Mouse (Mus musculus): ENCODE measurements at regions not wholly inside any gene's neighbourhood (a gene's known extent, or its start where the extent isn't known, plus 50 kb on each side); places are given as distances from the start of the nearest gene placed in this dataset.

GRCm38 (mm10) chr9:32002924-32003323 lies 89.7 kb upstream of the Barx2 start:
- Histone ChIP-seq H3K9ac (ENCODE audit: low read depth, low read length) (no peak overlapping the region), H3K4me1 (ENCODE audit: control insufficient read depth, insufficient read depth, low read length) (peaks cover 12% of the 10 kb centered on the region), H3K27ac (ENCODE audit: low read length) (0 out of 2 replicates have a peak overlapping the region, but pooled peaks have one; percentile 25), H3K36me3 (ENCODE audit: control insufficient read depth, insufficient read depth, low read length) (no peaks in the 10 kb centered on the region), H3K4me3 (ENCODE audit: low read length) (no peak overlapping the region), H3K4me2 (ENCODE audit: low read depth, low read length) (no peak overlapping the region), H3K9me3 (ENCODE audit: control insufficient read depth, low read length) (no peaks in the 10 kb centered on the region), H3K27me3 (replicated peaks; ENCODE audit: control insufficient read depth, insufficient read depth, low read length) (no peaks in the 10 kb centered on the region)
- ATAC-seq = peak; percentile 84
- WGBS = 42% methylated on average over 4 of the region's 4 CpGs

GRCm38 (mm10) chr9:32003730-32004129 lies 90.5 kb upstream of the Barx2 start:
- Histone ChIP-seq H3K9ac (ENCODE audit: low read depth, low read length) (no peak overlapping the region), H3K36me3 (ENCODE audit: control insufficient read depth, insufficient read depth, low read length) (no peaks in the 10 kb centered on the region), H3K27me3 (replicated peaks; ENCODE audit: control insufficient read depth, insufficient read depth, low read length) (no peaks in the 10 kb centered on the region), H3K9me3 (ENCODE audit: control insufficient read depth, low read length) (no peaks in the 10 kb centered on the region), H3K27ac (ENCODE audit: low read length) (no peak overlapping the region), H3K4me3 (ENCODE audit: low read length) (no peak overlapping the region), H3K4me2 (ENCODE audit: low read depth, low read length) (no peak overlapping the region), H3K4me1 (ENCODE audit: control insufficient read depth, insufficient read depth, low read length) (peaks cover 11% of the 10 kb centered on the region)
- WGBS = 92% methylated on average over 7 of the region's 7 CpGs
- ATAC-seq = no peak

- H3K36me3 ChIP-seq (ENCODE audit: control insufficient read depth, insufficient read depth, low read length) = no peaks in the 10 kb centered on the region
- no peak overlapping the region for H3K27ac ChIP-seq (ENCODE audit: low read length)
- H3K9ac ChIP-seq (ENCODE audit: low read depth, low read length) = no peak overlapping the region
- 64% methylated on average over 9 of the region's 9 CpGs for WGBS
- H3K27me3 ChIP-seq (replicated peaks; ENCODE audit: control insufficient read depth, insufficient read depth, low read length) = no peaks in the 10 kb centered on the region
- peaks cover 11% of the 10 kb centered on the region for H3K4me1 ChIP-seq (ENCODE audit: control insufficient read depth, insufficient read depth, low read length)
- no peak overlapping the region for H3K4me3 ChIP-seq (ENCODE audit: low read length)
- ATAC-seq = no peak
- no peak overlapping the region for H3K4me2 ChIP-seq (ENCODE audit: low read depth, low read length)
- no peaks in the 10 kb centered on the region for H3K9me3 ChIP-seq (ENCODE audit: control insufficient read depth, low read length)
Measured at GRCm38 (mm10) chr9:32005348-32005747, 92.1 kb upstream of the Barx2 start.

- WGBS = 39% methylated on average over 4 of the region's 4 CpGs
- H3K27ac ChIP-seq (ENCODE audit: low read length) = no peak overlapping the region
- H3K9ac ChIP-seq (ENCODE audit: low read depth, low read length) = no peak overlapping the region
- H3K4me1 ChIP-seq (ENCODE audit: control insufficient read depth, insufficient read depth, low read length) = peaks cover 17% of the 10 kb centered on the region
- H3K27me3 ChIP-seq (replicated peaks; ENCODE audit: control insufficient read depth, insufficient read depth, low read length) = no peaks in the 10 kb centered on the region
- H3K4me2 ChIP-seq (ENCODE audit: low read depth, low read length) = no peak overlapping the region
- no peaks in the 10 kb centered on the region for H3K9me3 ChIP-seq (ENCODE audit: control insufficient read depth, low read length)
- H3K36me3 ChIP-seq (ENCODE audit: control insufficient read depth, insufficient read depth, low read length) = no peaks in the 10 kb centered on the region
- no peak overlapping the region for H3K4me3 ChIP-seq (ENCODE audit: low read length)
- 0 out of 2 replicates have a peak, but pooled peaks have one; percentile 15 for ATAC-seq
Measured at GRCm38 (mm10) chr9:32006350-32006749, 93.1 kb upstream of the Barx2 start.

GRCm38 (mm10) chr9:32010953-32011770 lies 97.9 kb upstream of the Barx2 start:
- Histone ChIP-seq H3K4me3 (ENCODE audit: low read length) (no peak overlapping the region), H3K4me1 (ENCODE audit: control insufficient read depth, insufficient read depth, low read length) (peaks cover 11% of the 10 kb centered on the region; the same call in 1 of the 2 replicates), H3K4me2 (ENCODE audit: low read depth, low read length) (no peak overlapping the region), H3K9me3 (ENCODE audit: control insufficient read depth, low read length) (no peaks in the 10 kb centered on the region), H3K36me3 (ENCODE audit: control insufficient read depth, insufficient read depth, low read length) (no peaks in the 10 kb centered on the region), H3K27ac (ENCODE audit: low read length) (peak overlapping the region; percentile 47; the same call in 1 of the 2 replicates), H3K27me3 (replicated peaks; ENCODE audit: control insufficient read depth, insufficient read depth, low read length) (no peaks in the 10 kb centered on the region), H3K9ac (ENCODE audit: low read depth, low read length) (no peak overlapping the region)
- peak; percentile 94 for ATAC-seq
- WGBS = 18% methylated on average over 11 of the region's 11 CpGs

GRCm38 (mm10) chr9:32016286-32016685 lies 99.7 kb upstream of the Arhgap32 start:
- no peak overlapping the region for H3K27ac ChIP-seq (ENCODE audit: low read length)
- H3K4me2 ChIP-seq (ENCODE audit: low read depth, low read length) = no peak overlapping the region
- H3K36me3 ChIP-seq (ENCODE audit: control insufficient read depth, insufficient read depth, low read length) = no peaks in the 10 kb centered on the region
- H3K9me3 ChIP-seq (ENCODE audit: control insufficient read depth, low read length) = no peaks in the 10 kb centered on the region
- no peak for ATAC-seq
- H3K9ac ChIP-seq (ENCODE audit: low read depth, low read length) = no peak overlapping the region
- no peaks in the 10 kb centered on the region for H3K27me3 ChIP-seq (replicated peaks; ENCODE audit: control insufficient read depth, insufficient read depth, low read length)
- peaks cover 3% of the 10 kb centered on the region for H3K4me1 ChIP-seq (ENCODE audit: control insufficient read depth, insufficient read depth, low read length)
- 61% methylated on average over 4 of the region's 4 CpGs for WGBS
- no peak overlapping the region for H3K4me3 ChIP-seq (ENCODE audit: low read length)

GRCm38 (mm10) chr9:32018020-32018419 lies 97.9 kb upstream of the Arhgap32 start:
- Histone ChIP-seq H3K27ac (ENCODE audit: low read length) (no peak overlapping the region), H3K9ac (ENCODE audit: low read depth, low read length) (no peak overlapping the region), H3K36me3 (ENCODE audit: control insufficient read depth, insufficient read depth, low read length) (no peaks in the 10 kb centered on the region), H3K4me1 (ENCODE audit: control insufficient read depth, insufficient read depth, low read length) (no peaks in the 10 kb centered on the region; the same call in 1 of the 2 replicates), H3K4me2 (ENCODE audit: low read depth, low read length) (no peak overlapping the region), H3K4me3 (ENCODE audit: low read length) (no peak overlapping the region), H3K27me3 (replicated peaks; ENCODE audit: control insufficient read depth, insufficient read depth, low read length) (no peaks in the 10 kb centered on the region), H3K9me3 (ENCODE audit: control insufficient read depth, low read length) (no peaks in the 10 kb centered on the region)
- ATAC-seq = no peak

GRCm38 (mm10) chr9:32019786-32020185 lies 96.2 kb upstream of the Arhgap32 start:
- no peak overlapping the region for H3K4me2 ChIP-seq (ENCODE audit: low read depth, low read length)
- H3K9me3 ChIP-seq (ENCODE audit: control insufficient read depth, low read length) = no peaks in the 10 kb centered on the region
- no peaks in the 10 kb centered on the region; the same call in 1 of the 2 replicates for H3K4me1 ChIP-seq (ENCODE audit: control insufficient read depth, insufficient read depth, low read length)
- no peak overlapping the region for H3K4me3 ChIP-seq (ENCODE audit: low read length)
- no peaks in the 10 kb centered on the region for H3K27me3 ChIP-seq (replicated peaks; ENCODE audit: control insufficient read depth, insufficient read depth, low read length)
- no peak overlapping the region for H3K27ac ChIP-seq (ENCODE audit: low read length)
- H3K9ac ChIP-seq (ENCODE audit: low read depth, low read length) = no peak overlapping the region
- ATAC-seq = no peak
- no peaks in the 10 kb centered on the region for H3K36me3 ChIP-seq (ENCODE audit: control insufficient read depth, insufficient read depth, low read length)
- 80% methylated on average over 5 of the region's 5 CpGs for WGBS

- Histone ChIP-seq H3K27me3 (replicated peaks; ENCODE audit: control insufficient read depth, insufficient read depth, low read length) (no peaks in the 10 kb centered on the region), H3K4me3 (ENCODE audit: low read length) (no peak overlapping the region), H3K36me3 (ENCODE audit: control insufficient read depth, insufficient read depth, low read length) (no peaks in the 10 kb centered on the region), H3K9ac (ENCODE audit: low read depth, low read length) (no peak overlapping the region), H3K9me3 (ENCODE audit: control insufficient read depth, low read length) (no peaks in the 10 kb centered on the region), H3K27ac (ENCODE audit: low read length) (no peak overlapping the region), H3K4me2 (ENCODE audit: low read depth, low read length) (no peak overlapping the region), H3K4me1 (ENCODE audit: control insufficient read depth, insufficient read depth, low read length) (no peaks in the 10 kb centered on the region; the same call in 1 of the 2 replicates)
- 32% methylated on average over 13 of the region's 13 CpGs for WGBS
- ATAC-seq = peak; percentile 75
Measured at GRCm38 (mm10) chr9:32020942-32021731, 94.8 kb upstream of the Arhgap32 start.
